Mouse (Mus musculus): ENCODE data around the gene Amdhd2. TPM values are rescaled to one million over a fixed set of nuclear protein-coding genes. Genes with fewer than 3 reads are reported as not detected.
"Not testable (repeated sequence)": the region's sequence is repeated elsewhere in the genome, so short reads cannot be mapped to it uniquely, and the experiment has no call there.

The Amdhd2 gene
- polyA plus RNA-seq, 1 experiment from 2014 or later, result 31.1 TPM

DNA sequence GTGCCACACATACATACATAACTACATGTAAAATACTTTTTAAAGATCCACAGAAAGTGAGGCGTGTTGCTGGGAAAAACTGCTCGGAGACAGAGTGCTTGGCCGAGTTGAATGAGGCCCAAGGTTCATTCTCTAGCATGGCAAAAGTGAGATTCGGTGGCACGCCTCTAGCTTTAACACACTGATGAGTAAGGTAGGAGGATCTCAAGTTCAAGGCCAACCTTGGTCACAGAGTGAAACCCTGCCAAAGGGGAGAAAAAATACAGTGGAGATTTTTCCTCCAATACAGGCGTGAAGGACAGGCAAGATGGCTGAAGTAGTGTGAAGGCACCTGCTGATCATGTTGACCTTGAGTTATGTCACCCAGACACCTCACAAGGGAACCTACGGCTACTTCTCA lies 14.1 kb downstream of the Amdhd2 start:
- no peaks in the 10 kb centered on the region for H3K9me3 ChIP-seq
- H3K9ac ChIP-seq, result no peak overlapping the region
- no peak for ATAC-seq (ENCODE audit: low FRiP score)
- peaks cover 10% of the 10 kb centered on the region for H3K4me1 ChIP-seq
- no peak overlapping the region for H3K4me3 ChIP-seq (replicated peaks)
- H3K27me3 ChIP-seq, result 0 out of 2 replicates have a peak, but pooled peaks cover 4% of the 10 kb centered on the region
- H3K36me3 ChIP-seq (replicated peaks), result no peaks in the 10 kb centered on the region
- H3K4me2 ChIP-seq, result no peak overlapping the region
- WGBS, result 88% methylated on average over 7 of the region's 7 CpGs
- H3K27ac ChIP-seq, result no peak overlapping the region

DNA sequence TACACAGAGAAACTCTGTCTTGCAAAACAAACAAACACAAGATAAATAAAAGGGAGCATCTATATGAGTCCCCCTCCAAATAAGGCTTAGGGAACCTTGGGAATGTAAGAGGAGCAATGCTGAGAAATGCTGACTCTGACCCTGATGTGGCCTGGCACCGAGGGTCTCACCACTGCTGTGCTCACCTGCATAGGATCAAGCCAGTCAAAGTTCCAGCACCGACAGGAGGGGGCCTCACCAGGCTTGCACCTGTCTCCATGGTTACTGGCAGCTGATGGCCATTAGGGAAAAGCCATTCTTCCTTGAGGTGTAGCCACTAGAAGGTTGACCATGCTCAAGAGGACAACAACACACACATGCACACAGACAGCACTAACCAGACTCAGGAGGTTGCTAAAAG lies 20.7 kb downstream of the Amdhd2 start:
- Histone ChIP-seq H3K9ac (no peak overlapping the region), H3K9me3 (no peaks in the 10 kb centered on the region), H3K4me3 (replicated peaks) (no peak overlapping the region), H3K36me3 (replicated peaks) (no peaks in the 10 kb centered on the region), H3K4me2 (no peak overlapping the region), H3K4me1 (peaks cover 23% of the 10 kb centered on the region), H3K27ac (no peak overlapping the region), H3K27me3 (no peaks in the 10 kb centered on the region)
- no peak for ATAC-seq (ENCODE audit: low FRiP score)
- 61% methylated on average over 2 of the region's 2 CpGs for WGBS

DNA sequence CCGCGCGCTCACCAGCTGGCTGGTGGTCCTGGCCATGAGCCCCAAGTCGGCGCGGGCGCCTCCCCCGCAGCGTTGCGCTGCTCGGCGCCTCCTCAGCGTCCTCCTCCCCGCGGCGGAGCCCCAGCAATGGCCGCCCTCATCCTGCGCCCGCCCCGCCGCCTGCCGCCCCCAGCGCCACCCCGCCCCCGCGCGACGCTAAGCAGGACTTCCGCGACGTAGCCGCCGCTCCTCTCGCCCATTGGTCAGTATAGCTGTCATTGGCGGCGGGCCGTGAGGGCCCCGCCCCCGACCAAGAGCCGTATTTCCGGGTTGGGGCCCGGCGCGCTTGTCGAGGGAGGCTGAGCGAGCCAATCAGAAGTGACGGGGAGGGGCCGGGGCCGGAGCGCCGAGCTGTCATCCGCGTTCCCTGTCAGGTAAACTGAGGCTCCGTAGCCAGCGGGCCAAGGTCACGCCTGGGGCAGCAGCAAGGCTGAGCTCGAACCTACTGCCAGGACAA lies 22.1 kb downstream of the Amdhd2 start:
- H3K4me3 ChIP-seq (replicated peaks), result peak overlapping the region; percentile 99
- peaks cover 23% of the 10 kb centered on the region for H3K4me1 ChIP-seq
- ATAC-seq (ENCODE audit: low FRiP score), result peak; percentile 99
- no peaks in the 10 kb centered on the region for H3K9me3 ChIP-seq
- 1% methylated on average over 50 of the region's 57 CpGs for WGBS
- peak overlapping the region; percentile 86 for H3K27ac ChIP-seq
- H3K36me3 ChIP-seq (replicated peaks), result no peaks in the 10 kb centered on the region
- peak overlapping the region; percentile 96 for H3K4me2 ChIP-seq
- peak overlapping the region; percentile 96 for H3K9ac ChIP-seq
- no peaks in the 10 kb centered on the region for H3K27me3 ChIP-seq

DNA sequence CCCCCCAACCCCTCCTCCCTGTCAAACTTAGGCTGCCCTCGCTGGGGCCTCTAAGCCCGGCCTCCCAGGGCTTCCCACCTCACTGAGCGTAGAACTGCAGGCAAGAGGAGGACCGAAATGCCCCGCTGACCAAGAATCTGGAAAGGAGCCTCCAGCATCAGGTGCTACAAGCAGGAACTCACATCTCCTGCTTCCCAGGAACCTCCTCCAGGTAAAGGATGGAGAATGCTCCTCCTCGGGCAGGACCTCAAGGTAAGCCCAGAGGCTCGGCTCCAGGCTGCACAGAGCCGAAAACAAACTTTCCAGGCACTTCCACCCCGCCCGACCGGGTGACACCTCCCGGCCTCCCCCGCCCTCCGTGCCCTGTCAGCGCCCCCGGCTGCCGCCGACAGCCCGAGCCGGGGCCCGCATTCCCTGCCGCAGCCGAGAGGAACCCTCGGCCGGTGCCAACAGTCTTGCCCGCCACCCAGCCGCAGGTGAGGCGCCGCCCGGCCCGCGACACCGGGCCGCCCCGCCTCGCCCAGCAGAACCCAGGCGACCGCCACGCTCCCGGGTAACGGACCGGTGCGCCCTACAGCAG lies 22.6 kb downstream of the Amdhd2 start:
- peak overlapping the region; percentile 86 for H3K27ac ChIP-seq
- under 1% methylated on average over 33 of the region's 43 CpGs for WGBS

DNA sequence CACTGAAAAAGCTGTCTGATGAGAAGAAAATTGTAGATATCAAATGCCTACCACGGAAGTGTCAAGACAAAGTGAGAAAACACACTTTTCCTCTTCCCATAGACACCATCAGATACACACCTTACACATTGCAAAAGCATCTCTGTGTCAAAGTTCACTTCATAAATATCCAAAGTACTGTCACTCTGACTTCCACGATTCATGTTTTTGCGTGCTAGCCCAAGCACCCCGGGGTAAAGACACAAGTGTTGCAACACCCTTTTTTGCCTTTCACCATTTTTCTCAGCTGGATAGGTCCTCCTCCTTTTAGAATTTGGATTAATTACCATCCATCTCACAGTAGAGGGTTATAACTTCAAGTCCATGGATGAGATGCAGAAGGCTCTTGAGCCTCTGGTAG lies 23.6 kb downstream of the Amdhd2 start:
- H3K27ac ChIP-seq, result no peak overlapping the region
- no peaks in the 10 kb centered on the region for H3K27me3 ChIP-seq
- peak overlapping the region; percentile 99; the same call in 1 of the 2 replicates for H3K4me3 ChIP-seq (replicated peaks)
- peak overlapping the region; percentile 96; the same call in 1 of the 2 replicates for H3K9ac ChIP-seq
- H3K9me3 ChIP-seq, result no peaks in the 10 kb centered on the region
- ATAC-seq (ENCODE audit: low FRiP score), result no peak
- H3K4me1 ChIP-seq, result peaks cover 23% of the 10 kb centered on the region
- H3K4me2 ChIP-seq, result peak overlapping the region; percentile 96
- H3K36me3 ChIP-seq (replicated peaks), result no peaks in the 10 kb centered on the region
- 92% methylated on average over 4 of the region's 4 CpGs for WGBS

More for the DNA sequence above, 22.6 kb downstream of the Amdhd2 start:
- peak overlapping the region; percentile 96 for H3K9ac ChIP-seq
- ATAC-seq (ENCODE audit: low FRiP score), result no peak; the same call in none of the 2 replicates
- H3K4me1 ChIP-seq, result peaks cover 23% of the 10 kb centered on the region
- peak overlapping the region; percentile 99 for H3K4me3 ChIP-seq (replicated peaks)
- H3K9me3 ChIP-seq, result no peaks in the 10 kb centered on the region
- peak overlapping the region; percentile 96 for H3K4me2 ChIP-seq
- no peaks in the 10 kb centered on the region for H3K36me3 ChIP-seq (replicated peaks)
- H3K27me3 ChIP-seq, result no peaks in the 10 kb centered on the region

DNA sequence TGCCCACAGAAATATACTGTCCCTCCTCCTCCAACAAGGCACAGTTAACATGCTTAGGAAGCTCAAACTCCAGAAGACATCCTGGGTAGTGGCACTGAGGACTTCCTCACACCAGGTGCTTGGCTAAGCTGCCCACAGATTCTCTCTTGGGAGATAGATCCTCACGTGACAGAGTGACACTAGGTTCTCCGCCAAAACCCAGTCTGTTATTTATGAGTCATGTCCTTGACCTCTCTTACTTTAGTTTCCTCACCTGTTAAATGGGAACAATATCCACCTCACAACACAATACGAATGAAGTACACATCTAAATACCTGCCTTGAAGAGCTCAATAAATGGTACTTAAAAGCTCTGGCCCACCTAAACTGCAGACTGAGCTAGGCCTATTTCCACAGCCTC lies 24.3 kb downstream of the Amdhd2 start:
- H3K9ac ChIP-seq, result no peak overlapping the region
- no peak overlapping the region for H3K27ac ChIP-seq
- no peaks in the 10 kb centered on the region for H3K27me3 ChIP-seq
- H3K36me3 ChIP-seq (replicated peaks), result no peaks in the 10 kb centered on the region
- H3K4me3 ChIP-seq (replicated peaks), result no peak overlapping the region
- no peak for ATAC-seq (ENCODE audit: low FRiP score)
- H3K9me3 ChIP-seq, result no peaks in the 10 kb centered on the region
- 91% methylated on average over 3 of the region's 3 CpGs for WGBS
- H3K4me1 ChIP-seq, result peaks cover 23% of the 10 kb centered on the region
- no peak overlapping the region for H3K4me2 ChIP-seq

DNA sequence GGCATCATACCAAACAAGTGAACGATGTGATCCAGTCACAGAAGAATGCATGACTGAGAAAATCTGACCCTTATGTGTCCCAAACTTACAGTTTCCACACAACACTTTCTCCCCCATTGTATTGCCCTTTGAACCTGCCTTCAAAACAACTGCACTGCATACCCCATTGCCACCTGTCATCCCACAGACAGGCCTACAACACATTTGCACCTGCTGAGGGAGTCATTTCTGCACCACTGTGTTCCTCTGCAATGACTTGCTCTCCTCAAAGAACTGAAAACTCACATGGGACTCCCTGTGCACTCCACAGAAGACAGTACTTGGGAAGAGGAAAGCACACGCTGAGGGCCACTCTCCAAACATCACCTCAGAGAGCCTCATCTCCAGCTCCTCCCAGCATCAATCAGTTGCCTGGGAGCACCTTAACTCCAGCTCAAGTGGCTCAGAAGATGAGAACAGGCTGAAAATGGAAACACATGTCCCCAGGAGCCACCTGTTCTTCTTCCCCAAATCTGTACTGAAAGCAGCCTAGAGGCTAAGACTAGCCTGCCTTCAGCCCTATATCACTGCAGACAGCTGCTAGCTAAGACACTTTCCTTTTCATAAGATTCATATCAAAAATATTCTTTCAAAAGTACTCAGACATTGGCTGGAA lies 26.2 kb downstream of the Amdhd2 start:
- no peaks in the 10 kb centered on the region for H3K36me3 ChIP-seq (replicated peaks)

DNA sequence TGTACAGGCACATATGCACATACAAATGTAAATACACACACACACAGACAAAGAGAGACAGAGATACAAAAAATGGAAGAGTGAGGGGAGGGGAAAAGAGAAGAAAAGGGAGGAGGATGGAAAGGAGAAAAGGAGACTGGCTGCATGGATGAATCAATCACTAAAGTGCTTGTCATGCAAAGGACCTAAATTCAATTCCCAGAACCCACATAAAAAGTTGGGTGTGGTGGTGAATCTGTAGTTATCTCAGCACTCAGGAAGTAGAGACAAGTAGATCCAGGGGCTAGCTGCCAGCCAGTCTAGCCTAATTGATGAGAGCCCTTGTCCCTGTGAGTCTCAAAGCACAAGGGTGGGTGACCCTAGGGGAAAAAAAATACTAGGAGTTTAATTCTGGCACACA lies 29.5 kb downstream of the Amdhd2 start:
- Histone ChIP-seq H3K9me3 (no peaks in the 10 kb centered on the region), H3K36me3 (replicated peaks) (no peaks in the 10 kb centered on the region), H3K4me3 (replicated peaks) (no peak overlapping the region), H3K9ac (no peak overlapping the region), H3K4me1 (no peaks in the 10 kb centered on the region; the same call in 1 of the 2 replicates), H3K27ac (no peak overlapping the region), H3K4me2 (no peak overlapping the region), H3K27me3 (no peaks in the 10 kb centered on the region)
- ATAC-seq (ENCODE audit: low FRiP score), result no peak

More for the DNA sequence above, 26.2 kb downstream of the Amdhd2 start:
- Histone ChIP-seq H3K27ac (no peak overlapping the region), H3K4me1 (peaks cover 21% of the 10 kb centered on the region), H3K4me3 (replicated peaks) (no peak overlapping the region), H3K4me2 (no peak overlapping the region), H3K9me3 (no peaks in the 10 kb centered on the region), H3K9ac (no peak overlapping the region), H3K27me3 (no peaks in the 10 kb centered on the region)
- WGBS, result 87% methylated on average over 2 of the region's 2 CpGs
- no peak for ATAC-seq (ENCODE audit: low FRiP score)

DNA sequence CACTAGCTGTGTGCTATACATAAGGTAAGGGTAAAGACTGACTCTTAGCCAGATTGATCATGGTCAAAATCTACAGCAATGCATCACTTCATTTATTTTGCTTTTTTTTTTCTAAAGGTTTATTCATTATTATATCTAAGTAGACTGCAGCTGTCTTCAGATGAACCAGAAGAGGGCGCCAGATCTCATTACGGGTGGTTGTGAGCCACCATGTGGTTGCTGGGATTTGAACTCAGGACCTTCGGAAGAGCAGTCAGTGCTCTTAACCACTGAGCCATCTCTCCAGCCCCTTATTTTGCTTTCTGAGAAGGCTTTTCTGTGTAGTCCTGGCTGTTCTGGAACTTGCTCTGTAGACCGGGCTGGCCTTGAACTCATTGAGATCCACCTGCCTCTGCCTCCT lies 30.6 kb downstream of the Amdhd2 start:
- WGBS, result 88% methylated on average over 4 of the region's 4 CpGs
- not testable (repeated sequence) for H3K36me3 ChIP-seq (replicated peaks)

DNA sequence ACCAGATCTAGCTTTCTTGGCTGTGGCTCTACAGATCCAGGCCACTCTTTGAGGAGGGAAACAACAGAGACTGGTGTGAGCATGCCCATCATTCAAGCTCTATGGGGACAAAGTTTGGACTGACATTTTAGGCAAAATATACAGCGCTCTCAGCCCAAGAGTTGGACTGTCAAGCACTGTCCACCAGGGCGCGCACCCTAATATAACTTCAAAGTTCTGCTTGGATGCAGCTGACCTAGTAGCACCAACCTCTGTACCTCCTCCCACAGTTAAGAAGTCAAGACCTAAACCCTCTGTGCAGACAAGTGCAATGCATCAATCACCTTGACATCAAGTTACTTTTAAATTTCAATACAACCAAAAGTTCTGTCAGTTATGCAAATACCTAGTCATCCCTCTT lies 32.0 kb downstream of the Amdhd2 start:
- 90% methylated on average over 3 of the region's 3 CpGs for WGBS
- Histone ChIP-seq H3K27me3 (no peaks in the 10 kb centered on the region), H3K36me3 (replicated peaks) (no peaks in the 10 kb centered on the region), H3K9me3 (no peaks in the 10 kb centered on the region), H3K4me1 (no peaks in the 10 kb centered on the region), H3K4me3 (replicated peaks) (no peak overlapping the region), H3K4me2 (no peak overlapping the region), H3K27ac (no peak overlapping the region), H3K9ac (no peak overlapping the region)
- no peak for ATAC-seq (ENCODE audit: low FRiP score)

More for the DNA sequence above, 30.6 kb downstream of the Amdhd2 start:
- H3K4me3 ChIP-seq (replicated peaks); H3K4me2 ChIP-seq; ATAC-seq (ENCODE audit: low FRiP score); H3K4me1 ChIP-seq; H3K9ac ChIP-seq; H3K27me3 ChIP-seq; H3K27ac ChIP-seq; H3K9me3 ChIP-seq: not testable (repeated sequence)

DNA sequence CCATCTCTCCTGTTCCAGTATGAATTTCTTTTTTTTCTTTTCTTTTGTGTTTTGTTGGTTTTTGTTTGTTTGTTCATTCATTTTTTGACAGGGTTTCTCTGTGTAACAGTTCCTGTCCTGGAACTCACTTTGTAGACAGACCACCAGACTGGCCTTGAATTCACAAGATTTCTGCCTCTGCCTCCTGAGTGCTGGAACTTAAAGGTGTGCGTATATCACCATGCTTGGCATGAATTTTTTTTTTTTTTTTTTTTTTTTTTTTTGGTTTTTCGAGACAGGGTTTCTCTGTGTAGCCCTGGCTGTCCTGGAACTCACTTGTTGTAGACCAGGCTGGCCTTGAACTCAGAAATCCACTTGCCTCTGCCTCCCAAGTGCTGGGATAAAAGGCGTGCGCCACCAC lies 34.3 kb downstream of the Amdhd2 start:
- not testable (repeated sequence) for ATAC-seq (ENCODE audit: low FRiP score); H3K27ac ChIP-seq; H3K9ac ChIP-seq; H3K4me3 ChIP-seq (replicated peaks); H3K4me2 ChIP-seq; H3K4me1 ChIP-seq; H3K9me3 ChIP-seq; H3K27me3 ChIP-seq; H3K36me3 ChIP-seq (replicated peaks)
- WGBS, result 96% methylated on average over 4 of the region's 4 CpGs

DNA sequence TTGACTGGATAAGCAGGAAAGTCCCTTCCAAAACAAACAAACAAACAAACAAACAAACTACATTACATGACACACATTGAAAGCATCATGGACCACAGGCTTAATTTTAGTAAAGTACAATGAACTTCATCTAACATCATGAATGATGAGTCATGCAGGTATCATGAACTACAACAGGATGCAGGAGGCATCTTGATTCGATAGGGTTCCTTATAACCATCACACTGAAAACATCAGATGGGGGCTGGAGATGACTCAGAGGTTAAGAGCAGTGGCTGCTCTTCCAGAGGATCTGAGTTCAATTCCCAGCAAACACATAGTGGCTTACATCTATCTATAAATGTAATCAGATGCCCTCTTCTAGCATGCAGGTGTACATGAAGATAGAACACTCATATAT lies 36.0 kb downstream of the Amdhd2 start:
- whole genome bisulfite sequencing, result 90% methylated on average over 1 of the region's 1 CpGs
- no peak overlapping the region for H3K27ac ChIP-seq
- no peak overlapping the region for H3K4me2 ChIP-seq
- no peak for ATAC-seq (ENCODE audit: low FRiP score)
- H3K4me1 ChIP-seq, result no peaks in the 10 kb centered on the region
- no peaks in the 10 kb centered on the region for H3K27me3 ChIP-seq
- no peak overlapping the region for H3K4me3 ChIP-seq (replicated peaks)
- H3K9me3 ChIP-seq, result no peaks in the 10 kb centered on the region
- H3K36me3 ChIP-seq (replicated peaks), result no peaks in the 10 kb centered on the region
- H3K9ac ChIP-seq, result no peak overlapping the region

DNA sequence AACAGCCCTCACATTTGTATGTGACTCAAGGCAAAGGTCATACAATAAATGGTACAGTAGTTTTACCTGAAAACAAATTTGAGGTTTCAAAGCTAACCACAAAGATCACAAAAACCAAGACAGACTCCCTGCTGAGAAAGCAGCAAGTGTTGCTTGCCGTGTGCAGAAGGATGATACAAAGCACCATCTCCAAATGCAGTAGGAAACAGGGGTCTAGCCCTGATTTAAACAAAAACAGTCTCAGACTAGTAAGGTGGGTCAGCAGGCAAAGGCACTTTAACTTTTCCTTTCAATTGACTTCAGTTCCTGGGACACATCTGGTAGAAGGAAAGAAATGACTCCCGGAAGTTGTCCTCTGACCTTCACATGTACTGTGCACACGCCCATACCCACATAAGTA lies 36.8 kb downstream of the Amdhd2 start:
- no peak overlapping the region for H3K27ac ChIP-seq
- H3K9me3 ChIP-seq, result no peaks in the 10 kb centered on the region
- WGBS, result 85% methylated on average over 3 of the region's 3 CpGs
- no peaks in the 10 kb centered on the region for H3K4me1 ChIP-seq
- H3K9ac ChIP-seq, result no peak overlapping the region
- H3K4me3 ChIP-seq (replicated peaks), result no peak overlapping the region
- ATAC-seq (ENCODE audit: low FRiP score), result no peak
- H3K36me3 ChIP-seq (replicated peaks), result no peaks in the 10 kb centered on the region
- H3K27me3 ChIP-seq, result no peaks in the 10 kb centered on the region
- no peak overlapping the region for H3K4me2 ChIP-seq

Measured in forebrain, embryonic 12.5 days (tissue).